Mouse (Mus musculus) heart, embryonic 14.5 days (tissue): Measurements from ENCODE around the gene Calhm1. TPM values are rescaled to one million over a fixed set of nuclear protein-coding genes. Genes with fewer than 3 reads are reported as not detected.

ENCODE experiments used
- ATAC-seq: fragments of 200-750 bp; cut with Nextera tagmentation; 2 replicates; pipeline ENCODE4 v1.8.0; 2017; ENCODE audit warnings: low read depth, moderate TSS enrichment; ENCODE audit not compliant: insufficient number of reproducible peaks, insufficient read depth, low FRiP score
- H3K27ac ChIP-seq, 2 experiments: fragments of 200-500 bp in 1 of 2; fragments of 300-500 bp in 1 of 2; sonication (generic) in 1 of 2; replicated peaks in 1 of 2; 2 replicates each; pipeline ENCODE4 v1.5.1; 2012 to 2014; ENCODE audit warnings: low read depth in 2 of 2, low read length in 2 of 2, control low read depth in 1 of 2, mild to moderate bottlenecking in 1 of 2, mixed read lengths in 1 of 2; ENCODE audit not compliant: control insufficient read depth in 1 of 2, insufficient read depth in 1 of 2
- H3K27me3 ChIP-seq: fragments of 300-500 bp; sonication (generic); 2 replicates; pipeline ENCODE4 v1.6.1; 2014; ENCODE audit warnings: mild to moderate bottlenecking, low read length, control low read depth; ENCODE audit not compliant: control insufficient read depth, insufficient read depth
- H3K36me3 ChIP-seq: fragments of 300-500 bp; sonication (generic); 2 replicates; pipeline ENCODE4 v1.6.1; 2014; ENCODE audit warnings: mild to moderate bottlenecking, control low read depth, low read length, mixed read lengths; ENCODE audit not compliant: control insufficient read depth, insufficient read depth
- H3K4me1 ChIP-seq, 2 experiments: fragments of 200-500 bp in 1 of 2; fragments of 300-500 bp in 1 of 2; sonication (generic) in 1 of 2; 2 replicates each; pipeline ENCODE4 v1.6.1; 2012 to 2014; ENCODE audit warnings: low read length in 2 of 2, control low read depth in 1 of 2, mixed read lengths in 1 of 2; ENCODE audit not compliant: control insufficient read depth in 2 of 2, insufficient read depth in 2 of 2
- H3K4me2 ChIP-seq: fragments of 300-500 bp; sonication (generic); 2 replicates; pipeline ENCODE4 v1.6.1; 2014; ENCODE audit warnings: mild to moderate bottlenecking, low read length
- H3K4me3 ChIP-seq, 2 experiments: fragments of 200-500 bp in 1 of 2; fragments of 300-500 bp in 1 of 2; sonication (generic) in 1 of 2; 2 replicates each; pipeline ENCODE4 v1.5.1; 2012 to 2014; ENCODE audit warnings: low read length in 2 of 2, mild to moderate bottlenecking in 2 of 2, control low read depth in 1 of 2, low read depth in 1 of 2, moderate library complexity in 1 of 2; ENCODE audit not compliant: control insufficient read depth in 1 of 2, insufficient read depth in 1 of 2
- H3K9ac ChIP-seq: fragments of 300-500 bp; sonication (generic); 2 replicates; pipeline ENCODE4 v1.6.1; 2014; ENCODE audit warnings: mild to moderate bottlenecking, low read length
- H3K9me3 ChIP-seq: fragments of 300-500 bp; sonication (generic); 2 replicates; pipeline ENCODE4 v1.6.1; 2016; ENCODE audit warnings: low read length, control low read depth; ENCODE audit not compliant: control insufficient read depth
- WGBS: fragments of 180-500 bp; shearing (Covaris S2); extraction: QIAGEN DNeasy Blood & Tissue Kit; methylation state at CpG from one replicate; pipeline ENCODE4 v1.1.7; 2014; 5-methylcytosine and 5-hydroxymethylcytosine counted together
- polyA plus RNA-seq: library from polyadenylated mRNA; unstranded; fragments of >200 nt; fragmentation: Nextera tagmentation; extraction: Ambion mirVana; gene quantifications from 2 replicates; pipeline ENCODE4 v1.2.1, GENCODE M21; 2014

Calhm1 gene
- polyA plus RNA-seq, 1 experiment from 2014 or later: not detected

DNA sequence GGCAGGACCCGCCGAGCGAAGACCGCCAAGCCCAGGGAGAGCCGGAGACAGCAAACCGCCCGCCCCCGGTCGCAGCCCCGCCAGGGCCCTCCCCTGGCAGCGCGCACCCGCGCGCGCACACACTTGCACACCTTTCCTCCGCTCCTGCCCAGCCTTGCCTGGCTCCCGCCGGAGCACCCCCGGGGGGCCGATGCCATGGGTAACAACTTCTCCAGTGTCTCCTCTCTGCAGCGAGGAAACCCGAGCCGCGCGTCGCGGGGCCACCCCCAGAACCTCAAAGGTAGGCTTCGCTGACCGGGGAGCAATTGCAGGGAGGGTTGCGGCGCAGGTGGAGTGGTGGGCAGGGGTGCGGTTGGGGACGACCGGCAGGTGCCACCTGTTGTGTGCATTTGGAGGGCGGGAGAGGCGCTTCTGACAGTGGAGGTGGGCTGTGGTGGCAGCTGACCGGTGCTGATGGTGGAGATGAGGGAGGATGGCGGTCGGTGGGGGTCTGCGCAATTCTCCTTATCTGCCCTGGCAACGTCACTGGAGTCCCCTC, 35.3 kb upstream of the Calhm1 start:
- Histone ChIP-seq H3K9me3 (peaks cover 6% of the 10 kb centered on the region; the same call in 1 of the 2 replicates), H3K4me3 (peak overlapping the region; percentile 60 to 69)

GRCm38 (mm10) chr19:47178431-47179271, 34.6 kb upstream of the Calhm1 start, which contains the start of gene Neurl1a:
Gene Neurl1a, plus strand, starts transcription at chr19:47178820.
- under 1% methylated on average over 98 of the region's 98 CpGs for WGBS
- peaks cover 37% of the 10 kb centered on the region for H3K27me3 ChIP-seq

More for the DNA sequence above, 35.3 kb upstream of the Calhm1 start:
- Histone ChIP-seq H3K27ac (no peak overlapping the region), H3K9ac (peak overlapping the region; percentile 73), H3K4me2 (peak overlapping the region; percentile 100), H3K4me1 (peaks cover 0 to 6% of the 10 kb centered on the region in 2 experiments; a peak in 3 of 4 replicates), H3K36me3 (no peaks in the 10 kb centered on the region), H3K27me3 (peaks cover 37% of the 10 kb centered on the region)
- no peak for ATAC-seq
- 1% methylated on average over 39 of the region's 42 CpGs for WGBS

DNA sequence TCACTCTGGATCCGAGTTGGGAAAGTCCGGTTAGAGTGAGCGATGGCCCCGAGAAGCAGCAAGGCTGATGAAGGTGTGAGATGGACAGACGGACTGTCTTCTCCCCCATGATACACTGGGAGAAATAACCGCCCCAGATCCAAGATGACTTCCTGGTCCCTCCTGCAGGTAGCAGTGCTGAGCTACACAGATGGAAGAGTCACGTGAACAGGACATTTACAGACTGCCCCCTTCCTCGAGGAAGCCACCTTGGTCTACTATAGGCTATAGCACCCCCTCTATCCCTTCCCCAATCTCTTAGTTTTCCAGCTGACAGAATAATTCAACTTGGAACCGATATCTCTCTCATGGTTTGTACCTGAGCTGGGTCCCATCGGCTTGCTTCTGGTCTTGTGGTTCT, 33.9 kb upstream of the Calhm1 start:
- peaks cover 0 to 6% of the 10 kb centered on the region in 2 experiments; a peak in 3 of 4 replicates for H3K4me1 ChIP-seq
- H3K27ac ChIP-seq: no peak overlapping the region
- H3K27me3 ChIP-seq: peaks cover 37% of the 10 kb centered on the region
- 20% methylated on average over 10 of the region's 10 CpGs for WGBS
- peak overlapping the region; percentile 60 to 69; a peak in 3 of 4 replicates for H3K4me3 ChIP-seq
- no peaks in the 10 kb centered on the region for H3K36me3 ChIP-seq
- H3K4me2 ChIP-seq: peak overlapping the region; percentile 100
- no peak overlapping the region for H3K9ac ChIP-seq
- ATAC-seq: no peak
- H3K9me3 ChIP-seq: peaks cover 6% of the 10 kb centered on the region; the same call in 1 of the 2 replicates

More at GRCm38 (mm10) chr19:47178431-47179271, 34.6 kb upstream of the Calhm1 start, which contains the start of gene Neurl1a:
- H3K4me1 ChIP-seq: peaks cover 0 to 6% of the 10 kb centered on the region in 2 experiments; a peak in 3 of 4 replicates
- no peak within 1 kb of the TSS for H3K27ac ChIP-seq
- peaks cover 6% of the 10 kb centered on the region; the same call in 1 of the 2 replicates for H3K9me3 ChIP-seq
- peak within 1 kb of the TSS; percentile 73 for H3K9ac ChIP-seq
- no peak for ATAC-seq
- peak within 1 kb of the TSS; percentile 60 to 69 for H3K4me3 ChIP-seq
- no peaks in the 10 kb centered on the region for H3K36me3 ChIP-seq
- H3K4me2 ChIP-seq: peak within 1 kb of the TSS; percentile 100

GRCm38 (mm10) chr19:47176916-47177505, 33.0 kb upstream of the Calhm1 start:
- peaks cover 0 to 6% of the 10 kb centered on the region in 2 experiments; a peak in 3 of 4 replicates for H3K4me1 ChIP-seq
- no peak overlapping the region for H3K4me3 ChIP-seq
- H3K9me3 ChIP-seq: peaks cover 2% of the 10 kb centered on the region; the same call in 1 of the 2 replicates
- H3K9ac ChIP-seq: no peak overlapping the region
- H3K36me3 ChIP-seq: no peaks in the 10 kb centered on the region
- ATAC-seq: no peak
- no peak overlapping the region for H3K27ac ChIP-seq
- peaks cover 37% of the 10 kb centered on the region for H3K27me3 ChIP-seq
- 71% methylated on average over 2 of the region's 2 CpGs for WGBS
- no peak overlapping the region for H3K4me2 ChIP-seq

DNA sequence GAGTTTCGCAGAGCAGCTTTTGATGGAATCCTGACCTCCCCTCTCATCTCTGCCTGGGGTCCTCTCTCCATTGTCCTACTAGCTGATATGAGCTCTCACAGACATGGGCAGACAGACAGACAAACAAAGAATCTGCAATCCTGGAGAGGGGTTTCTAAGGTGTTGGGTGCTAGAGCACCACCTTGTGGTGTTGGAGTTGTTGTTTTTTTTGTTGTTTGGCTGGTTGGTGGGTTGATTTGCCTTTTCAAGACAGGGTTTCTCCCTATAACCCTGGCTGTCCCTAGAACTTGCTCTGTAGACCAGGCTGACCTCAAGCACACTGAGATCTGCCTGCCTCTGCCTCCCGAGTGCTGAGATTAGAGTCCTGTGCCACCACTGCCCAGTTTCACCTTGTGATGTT, 31.4 kb upstream of the Calhm1 start:
- ATAC-seq: no peak
- Histone ChIP-seq H3K9ac (no peak overlapping the region), H3K36me3 (no peaks in the 10 kb centered on the region), H3K4me3 (no peak overlapping the region), H3K4me1 (peaks cover 0 to 6% of the 10 kb centered on the region in 2 experiments; a peak in 3 of 4 replicates), H3K27me3 (peaks cover 27% of the 10 kb centered on the region), H3K9me3 (no peaks in the 10 kb centered on the region), H3K4me2 (no peak overlapping the region), H3K27ac (no peak overlapping the region)
- WGBS: 54% methylated on average over 2 of the region's 2 CpGs

DNA sequence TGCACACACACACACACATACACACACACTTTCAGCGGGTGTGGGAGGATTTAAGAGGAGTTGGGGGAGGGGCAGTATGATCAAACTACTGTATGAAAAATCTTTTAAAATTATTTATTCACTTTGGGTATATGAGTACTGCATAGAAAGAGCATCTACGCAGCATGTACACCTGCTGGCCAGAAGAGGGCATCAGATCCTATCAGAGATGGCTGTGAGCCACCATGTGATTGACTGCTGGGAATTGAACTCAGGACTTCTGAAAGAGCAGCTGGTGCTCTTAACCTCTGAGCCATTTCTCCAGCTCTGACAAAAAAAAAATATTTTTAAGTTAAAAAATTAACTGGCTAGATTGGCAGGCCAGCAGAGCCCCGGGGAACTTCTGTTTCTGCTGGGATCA, 30.5 kb upstream of the Calhm1 start:
- ATAC-seq: no peak
- no peaks in the 10 kb centered on the region for H3K36me3 ChIP-seq
- peaks cover 0 to 3% of the 10 kb centered on the region in 2 experiments; a peak in 3 of 4 replicates for H3K4me1 ChIP-seq
- no peaks in the 10 kb centered on the region for H3K9me3 ChIP-seq
- no peak overlapping the region for H3K9ac ChIP-seq
- H3K27me3 ChIP-seq: peaks cover 19% of the 10 kb centered on the region
- 57% methylated on average over 3 of the region's 3 CpGs for WGBS
- no peak overlapping the region for H3K4me3 ChIP-seq
- H3K27ac ChIP-seq: no peak overlapping the region
- no peak overlapping the region for H3K4me2 ChIP-seq

DNA sequence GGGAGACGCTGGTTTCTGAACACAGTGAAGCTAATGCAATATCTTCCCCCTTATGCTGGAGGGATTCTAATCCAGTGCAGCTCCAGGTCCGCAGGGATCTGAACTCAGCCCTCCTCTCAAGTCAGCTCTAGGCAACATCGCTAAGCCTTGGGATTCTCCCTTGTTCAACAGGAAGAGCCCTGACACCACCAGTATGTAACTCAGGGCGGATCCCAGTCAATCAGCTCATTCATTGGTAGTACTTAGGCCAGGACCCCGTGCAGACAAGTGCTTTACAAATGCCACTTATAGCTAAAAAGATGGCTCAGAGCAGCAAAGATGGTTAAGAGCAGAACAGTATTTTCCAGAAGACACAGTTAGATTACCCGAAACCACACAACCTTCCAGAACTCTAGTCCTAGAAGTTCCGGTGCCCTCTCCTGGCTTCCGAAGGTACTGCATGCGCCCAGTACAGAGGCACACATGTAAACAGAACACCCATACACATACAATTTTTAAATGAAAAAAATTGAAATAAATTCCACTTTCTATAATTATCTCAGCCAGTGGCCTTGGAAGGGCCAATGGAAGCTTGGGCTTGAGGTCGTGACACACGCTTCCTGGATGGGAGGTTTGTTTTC, 24.8 kb upstream of the Calhm1 start:
- ATAC-seq: no peak
- no peaks in the 10 kb centered on the region for H3K9me3 ChIP-seq
- H3K27ac ChIP-seq: no peak overlapping the region
- peak overlapping the region; percentile 52; the same call in 1 of the 2 replicates for H3K9ac ChIP-seq
- peaks cover 6 to 11% of the 10 kb centered on the region in 2 experiments; a peak in 2 of 4 replicates for H3K4me1 ChIP-seq
- H3K4me2 ChIP-seq: peak overlapping the region; percentile 62
- H3K36me3 ChIP-seq: no peaks in the 10 kb centered on the region
- H3K27me3 ChIP-seq: 0 out of 2 replicates have a peak, but pooled peaks cover 4% of the 10 kb centered on the region
- H3K4me3 ChIP-seq: peak overlapping the region; percentile 19 to 22; a peak in 1 of 4 replicates
- 16% methylated on average over 11 of the region's 11 CpGs for WGBS
